Mouse (Mus musculus) midbrain, embryonic 13.5 days (tissue): Measurements from ENCODE around the gene Camk2b. TPM values are rescaled to one million over a fixed set of nuclear protein-coding genes. Genes with fewer than 3 reads are reported as not detected.

ENCODE experiments used
- ATAC-seq: fragments of 200-750 bp; cut with Nextera tagmentation; 2 replicates; pipeline ENCODE4 v1.8.0; 2017; ENCODE audit warnings: mild to moderate bottlenecking, moderate TSS enrichment, moderate library complexity
- H3K27ac ChIP-seq: fragments of 300-500 bp; sonication (generic); 2 replicates; pipeline ENCODE4 v1.5.1; 2015; ENCODE audit warnings: inconsistent platforms, mild to moderate bottlenecking, moderate library complexity
- H3K27me3 ChIP-seq: fragments of 300-500 bp; sonication (generic); 2 replicates; pipeline ENCODE4 v1.6.1; 2015; ENCODE audit warnings: mild to moderate bottlenecking, inconsistent platforms
- H3K36me3 ChIP-seq: fragments of 300-500 bp; sonication (generic); 2 replicates; pipeline ENCODE4 v1.6.1; 2015; ENCODE audit warnings: mild to moderate bottlenecking, inconsistent platforms
- H3K4me1 ChIP-seq: fragments of 300-500 bp; sonication (generic); replicated peaks from 2 replicates; pipeline ENCODE4 v1.6.1; 2015; ENCODE audit warnings: inconsistent platforms
- H3K4me2 ChIP-seq: fragments of 300-500 bp; sonication (generic); replicated peaks from 2 replicates; pipeline ENCODE4 v1.6.1; 2015; ENCODE audit warnings: moderate library complexity, mild to moderate bottlenecking, inconsistent platforms
- H3K4me3 ChIP-seq: fragments of 300-500 bp; sonication (generic); replicated peaks from 2 replicates; pipeline ENCODE4 v1.5.1; 2015; ENCODE audit warnings: mild to moderate bottlenecking, inconsistent platforms
- H3K9ac ChIP-seq: fragments of 300-500 bp; sonication (generic); replicated peaks from 2 replicates; pipeline ENCODE4 v1.6.1; 2015; ENCODE audit warnings: mild to moderate bottlenecking, inconsistent platforms
- H3K9me3 ChIP-seq: fragments of 300-500 bp; sonication (generic); 2 replicates; pipeline ENCODE4 v1.6.1; 2016; ENCODE audit warnings: mild to moderate bottlenecking, inconsistent platforms
- WGBS: fragments of 180-500 bp; shearing (Covaris S2); methylation state at CpG from one replicate; pipeline ENCODE4 v1.1.7; 2015; 5-methylcytosine and 5-hydroxymethylcytosine counted together
- polyA plus RNA-seq: library from polyadenylated mRNA; unstranded; fragments of >200 nt; fragmentation: Nextera tagmentation; extraction: Ambion mirVana; gene quantifications from 2 replicates; pipeline ENCODE4 v1.2.1, GENCODE M21; 2015

The Camk2b gene
- polyA plus RNA-seq, 1 experiment from 2014 or later: 45.6 TPM

DNA sequence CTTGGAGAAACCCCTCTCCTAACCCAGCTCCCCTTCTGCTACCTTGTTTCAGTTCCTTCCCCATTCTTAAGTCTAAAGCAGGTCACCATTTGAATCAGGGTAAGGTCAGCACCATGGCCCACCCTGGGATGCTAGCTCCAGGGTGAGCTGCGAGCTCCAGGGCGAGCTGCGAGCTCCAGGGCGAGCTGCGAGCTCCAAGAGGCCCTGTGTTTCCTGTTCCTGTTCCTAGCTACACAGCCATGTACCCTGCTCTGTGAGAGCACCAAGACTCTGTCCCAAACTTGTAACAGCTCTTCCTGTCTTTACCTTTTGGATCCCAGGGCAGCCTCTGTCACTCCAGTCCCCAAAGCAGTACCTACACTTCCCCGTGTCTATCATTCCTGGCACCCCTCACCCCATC is 92.1 kb downstream of the Camk2b start:
- no peaks in the 10 kb centered on the region for H3K27me3 ChIP-seq
- H3K9me3 ChIP-seq: no peaks in the 10 kb centered on the region
- H3K4me3 ChIP-seq: no peak overlapping the region
- H3K9ac ChIP-seq: no peak overlapping the region
- H3K4me1 ChIP-seq: no peaks in the 10 kb centered on the region
- ATAC-seq: no peak
- WGBS: 80% methylated on average over 6 of the region's 6 CpGs
- H3K36me3 ChIP-seq: peaks cover 36% of the 10 kb centered on the region
- no peak overlapping the region for H3K4me2 ChIP-seq
- no peak overlapping the region for H3K27ac ChIP-seq

DNA sequence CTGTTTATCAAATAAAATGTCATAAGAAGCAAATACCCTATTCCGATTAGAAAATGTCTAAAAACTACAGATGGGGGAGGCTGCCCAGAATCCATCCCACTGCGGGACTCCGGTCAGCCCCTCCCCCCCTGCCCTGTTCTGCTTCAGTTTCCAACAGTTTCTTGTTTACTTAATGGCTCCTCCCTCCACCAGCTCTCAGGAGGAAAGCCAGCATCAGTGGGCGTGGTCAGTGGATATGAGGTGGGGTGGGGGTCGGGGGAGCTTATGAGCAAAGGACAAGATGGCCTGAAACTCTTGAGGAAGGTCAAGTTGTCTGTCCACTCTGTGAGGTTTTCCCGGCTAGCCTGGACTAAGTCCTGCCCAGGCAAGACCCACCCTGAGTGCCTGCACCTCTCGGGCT is 93.0 kb downstream of the Camk2b start:
- WGBS: 63% methylated on average over 7 of the region's 7 CpGs
- no peaks in the 10 kb centered on the region for H3K27me3 ChIP-seq
- H3K9ac ChIP-seq: no peak overlapping the region
- H3K4me3 ChIP-seq: no peak overlapping the region
- no peak overlapping the region for H3K4me2 ChIP-seq
- no peaks in the 10 kb centered on the region for H3K9me3 ChIP-seq
- no peak for ATAC-seq
- H3K27ac ChIP-seq: no peak overlapping the region
- H3K36me3 ChIP-seq: peaks cover 45% of the 10 kb centered on the region
- H3K4me1 ChIP-seq: no peaks in the 10 kb centered on the region

DNA sequence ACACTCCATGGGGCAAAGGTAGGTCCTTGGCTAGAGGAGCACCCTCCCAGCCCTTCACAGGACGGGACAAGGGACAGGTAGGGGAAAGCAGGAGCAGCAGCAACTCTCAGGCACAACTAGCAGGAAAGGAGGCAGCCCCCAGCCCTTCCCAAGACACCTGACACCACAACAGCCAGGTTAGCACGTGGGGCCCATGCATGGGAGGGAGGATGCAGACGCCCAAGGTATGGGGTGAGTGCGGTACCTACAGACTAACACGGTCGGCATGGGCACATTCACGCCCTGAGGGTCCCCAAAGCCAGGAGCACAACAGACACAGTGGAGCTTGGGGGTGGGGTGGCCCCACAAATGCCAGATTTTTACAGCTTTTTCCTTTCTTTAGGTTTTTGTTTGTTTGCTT is 95.0 kb downstream of the Camk2b start:
- Histone ChIP-seq H3K9me3 (no peaks in the 10 kb centered on the region), H3K36me3 (peaks cover 64% of the 10 kb centered on the region), H3K9ac (no peak overlapping the region), H3K27me3 (no peaks in the 10 kb centered on the region), H3K4me3 (no peak overlapping the region), H3K4me1 (no peaks in the 10 kb centered on the region), H3K4me2 (no peak overlapping the region), H3K27ac (no peak overlapping the region)
- 72% methylated on average over 7 of the region's 7 CpGs for WGBS
- ATAC-seq: no peak

DNA sequence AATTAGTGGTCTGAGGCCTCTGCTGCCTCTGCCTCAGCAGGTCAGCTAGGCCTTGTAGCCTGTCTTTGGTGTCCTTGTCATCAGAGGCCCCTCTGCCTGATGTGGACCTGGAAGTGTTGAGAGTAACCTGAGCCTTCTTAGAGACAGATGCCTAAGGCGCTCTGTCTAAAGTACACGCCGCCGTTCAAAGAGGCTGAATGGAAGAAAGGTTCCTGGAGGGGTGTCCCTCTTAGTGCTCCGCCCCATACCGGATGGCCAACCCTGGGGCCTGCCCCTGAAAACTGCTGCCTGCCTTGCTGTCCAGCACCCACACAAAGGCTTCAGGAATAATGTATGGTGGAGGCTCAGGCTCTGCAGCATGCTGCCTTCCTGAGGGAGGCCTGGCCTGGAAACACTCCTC is 97.9 kb downstream of the Camk2b start:
- no peak for ATAC-seq
- WGBS: 87% methylated on average over 6 of the region's 6 CpGs
- no peak overlapping the region for H3K27ac ChIP-seq

DNA sequence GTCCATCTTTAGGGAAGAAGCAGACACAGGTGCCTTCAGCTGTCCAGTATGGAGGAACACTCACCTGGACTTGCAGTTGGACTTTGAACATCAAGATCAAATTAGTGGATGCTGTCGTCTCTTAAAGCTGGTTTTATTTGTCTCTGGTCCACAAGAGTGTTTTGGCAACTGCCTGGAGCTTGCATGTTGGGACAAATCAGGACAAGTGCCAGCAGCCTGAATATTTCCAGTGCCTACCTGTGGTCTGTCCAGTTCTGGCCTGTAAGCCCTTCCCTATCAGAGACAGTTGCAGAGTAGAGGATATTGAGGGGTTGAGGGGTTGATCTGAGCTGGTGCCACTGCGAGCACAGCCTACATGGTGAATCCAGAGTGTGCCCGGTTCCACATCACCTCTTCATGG is 99.4 kb downstream of the Camk2b start:
- ATAC-seq: no peak
- 93% methylated on average over 3 of the region's 3 CpGs for WGBS
- no peaks in the 10 kb centered on the region for H3K27me3 ChIP-seq
- no peak overlapping the region for H3K4me3 ChIP-seq
- H3K36me3 ChIP-seq: peaks cover 98% of the 10 kb centered on the region
- no peak overlapping the region for H3K9ac ChIP-seq
- H3K4me1 ChIP-seq: no peaks in the 10 kb centered on the region
- H3K9me3 ChIP-seq: no peaks in the 10 kb centered on the region
- no peak overlapping the region for H3K27ac ChIP-seq
- H3K4me2 ChIP-seq: no peak overlapping the region

More for the DNA sequence above, 97.9 kb downstream of the Camk2b start:
- Histone ChIP-seq H3K9ac (no peak overlapping the region), H3K36me3 (peaks cover 94% of the 10 kb centered on the region), H3K4me3 (no peak overlapping the region), H3K4me1 (no peaks in the 10 kb centered on the region), H3K27me3 (no peaks in the 10 kb centered on the region), H3K9me3 (no peaks in the 10 kb centered on the region), H3K4me2 (no peak overlapping the region)

DNA sequence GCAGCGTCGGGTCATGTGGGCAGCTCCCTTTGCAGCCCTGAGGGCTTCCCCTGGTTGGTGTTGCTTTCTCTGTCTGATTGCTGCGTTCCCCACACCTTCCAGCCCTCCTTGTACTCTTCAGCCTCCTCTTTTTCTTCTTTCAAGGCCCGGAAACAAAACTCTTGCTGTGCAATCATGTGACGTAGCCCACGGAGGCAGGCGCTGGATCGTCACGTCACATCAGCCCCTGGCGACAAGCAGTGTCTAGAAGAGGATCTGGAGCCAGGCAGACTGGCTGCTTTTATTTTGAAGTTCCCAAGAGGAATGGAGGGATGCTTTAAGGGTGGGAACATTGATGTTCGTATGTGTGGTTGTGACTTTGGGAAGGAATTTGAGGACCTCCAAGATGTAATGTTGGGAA is 100.3 kb downstream of the Camk2b start:
- no peak overlapping the region for H3K9ac ChIP-seq
- peaks cover 99% of the 10 kb centered on the region for H3K36me3 ChIP-seq
- H3K9me3 ChIP-seq: no peaks in the 10 kb centered on the region
- ATAC-seq: no peak
- H3K27ac ChIP-seq: no peak overlapping the region
- WGBS: 86% methylated on average over 11 of the region's 11 CpGs
- no peaks in the 10 kb centered on the region for H3K27me3 ChIP-seq
- H3K4me2 ChIP-seq: no peak overlapping the region
- H3K4me1 ChIP-seq: no peaks in the 10 kb centered on the region
- no peak overlapping the region for H3K4me3 ChIP-seq

DNA sequence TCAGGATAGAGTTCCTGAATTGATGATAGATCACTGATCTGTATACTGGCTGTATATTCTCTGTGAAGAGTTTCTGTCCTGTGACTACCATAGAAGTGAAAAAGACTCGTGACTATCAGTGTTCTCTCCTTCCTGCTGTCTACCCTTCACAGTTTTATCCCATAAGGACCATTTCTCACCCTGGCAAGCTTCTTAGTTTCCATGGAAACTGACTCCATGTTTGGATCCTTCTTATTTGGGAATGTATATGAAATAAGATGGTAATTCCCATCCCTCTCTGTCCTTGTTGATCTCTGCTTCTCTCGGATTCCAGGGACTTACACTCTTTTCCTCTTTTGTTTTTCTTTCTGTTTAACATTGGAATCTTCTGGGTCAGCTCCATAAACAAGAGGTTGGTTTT is 106.1 kb downstream of the Camk2b start:
- Histone ChIP-seq H3K4me2 (no peak overlapping the region), H3K36me3 (peaks cover 62% of the 10 kb centered on the region), H3K9me3 (no peaks in the 10 kb centered on the region), H3K9ac (no peak overlapping the region), H3K4me1 (peaks cover 18% of the 10 kb centered on the region), H3K27ac (no peak overlapping the region), H3K4me3 (no peak overlapping the region), H3K27me3 (no peaks in the 10 kb centered on the region)
- 83% methylated on average over 2 of the region's 2 CpGs for WGBS
- no peak for ATAC-seq

DNA sequence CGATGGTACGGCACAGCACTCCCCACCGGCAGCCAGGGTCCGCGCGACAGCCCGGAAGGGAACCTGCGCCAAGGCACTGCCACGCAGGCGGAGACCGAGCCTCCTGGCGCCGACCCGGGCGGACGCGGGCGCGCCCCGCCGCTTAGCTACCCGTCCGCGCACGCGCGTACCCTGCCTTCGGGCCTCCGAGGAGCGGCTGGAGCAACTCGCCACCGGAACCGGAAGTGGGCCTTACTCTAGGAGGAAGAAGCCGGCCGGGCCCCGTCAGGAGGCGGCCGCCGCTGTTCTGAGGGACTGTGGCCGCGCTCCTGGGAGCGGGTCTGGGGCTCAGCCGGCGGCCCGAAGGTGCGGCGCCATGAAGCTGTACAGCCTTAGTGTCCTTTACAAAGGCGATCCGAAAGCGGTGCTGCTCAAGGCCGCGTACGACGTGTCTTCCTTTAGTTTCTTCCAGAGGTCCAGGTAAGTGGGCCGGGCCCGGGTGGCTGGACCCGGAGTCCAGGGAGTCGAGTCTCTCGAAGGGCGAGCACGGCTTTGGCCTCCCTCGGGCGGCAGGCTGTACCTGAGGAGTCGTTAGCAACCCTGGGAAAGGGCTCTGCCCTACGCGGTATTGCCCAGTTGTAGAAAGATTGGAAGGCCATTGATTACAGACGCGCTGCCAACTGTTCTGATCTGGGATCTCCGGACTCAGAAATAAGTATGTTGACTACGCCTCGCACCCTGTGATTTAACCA is 110.5 kb downstream of the Camk2b start, which contains the start of gene Ykt6:
TSS of gene Ykt6 (plus strand) at position 148 of the 731 bp plus-strand sequence.
- WGBS: under 1% methylated on average over 71 of the region's 71 CpGs
- peak within 1 kb of the TSS; percentile 97 for H3K9ac ChIP-seq
- H3K4me2 ChIP-seq: peak within 1 kb of the TSS; percentile 86
- peaks cover 19% of the 10 kb centered on the region for H3K36me3 ChIP-seq
- H3K27me3 ChIP-seq: no peaks in the 10 kb centered on the region
- no peaks in the 10 kb centered on the region for H3K9me3 ChIP-seq
- peaks cover 22% of the 10 kb centered on the region for H3K4me1 ChIP-seq
- peak; percentile 98 for ATAC-seq
- peak within 1 kb of the TSS; percentile 96 for H3K4me3 ChIP-seq
- H3K27ac ChIP-seq: peak within 1 kb of the TSS; percentile 92

DNA sequence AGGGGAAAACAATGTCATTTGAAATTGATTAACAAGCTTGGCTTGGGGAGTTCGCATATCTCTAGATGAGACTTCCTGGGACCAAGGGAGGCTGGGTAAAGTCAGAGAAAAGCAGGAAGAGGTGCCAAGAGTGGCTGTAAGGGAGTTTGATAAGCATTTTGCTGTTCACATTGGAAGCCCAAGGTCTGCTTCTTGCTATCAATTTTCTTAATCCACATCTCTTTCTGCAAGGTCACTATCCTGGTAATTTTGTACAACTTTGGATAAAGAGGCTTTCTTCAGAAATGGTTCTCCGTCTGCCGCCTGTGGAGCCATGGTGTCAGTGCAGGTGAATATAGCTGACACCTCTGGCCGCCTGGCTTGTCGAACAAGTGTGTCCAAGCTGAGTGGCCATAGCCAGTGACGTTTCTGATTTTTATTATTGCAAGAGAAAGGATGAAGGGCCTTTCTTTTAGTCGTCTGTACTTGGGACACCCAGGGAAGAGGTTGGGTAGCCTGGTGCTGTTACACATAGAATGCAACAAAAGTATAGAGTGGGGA is 111.1 kb downstream of the Camk2b start:
- peak overlapping the region; percentile 96 for H3K4me3 ChIP-seq
- H3K9me3 ChIP-seq: no peaks in the 10 kb centered on the region
- H3K27me3 ChIP-seq: no peaks in the 10 kb centered on the region
- peaks cover 12% of the 10 kb centered on the region for H3K36me3 ChIP-seq
- H3K4me1 ChIP-seq: peaks cover 24% of the 10 kb centered on the region
- H3K9ac ChIP-seq: peak overlapping the region; percentile 97
- ATAC-seq: peak; percentile 76
- WGBS: 9% methylated on average over 7 of the region's 7 CpGs
- peak overlapping the region; percentile 92 for H3K27ac ChIP-seq
- H3K4me2 ChIP-seq: peak overlapping the region; percentile 86

DNA sequence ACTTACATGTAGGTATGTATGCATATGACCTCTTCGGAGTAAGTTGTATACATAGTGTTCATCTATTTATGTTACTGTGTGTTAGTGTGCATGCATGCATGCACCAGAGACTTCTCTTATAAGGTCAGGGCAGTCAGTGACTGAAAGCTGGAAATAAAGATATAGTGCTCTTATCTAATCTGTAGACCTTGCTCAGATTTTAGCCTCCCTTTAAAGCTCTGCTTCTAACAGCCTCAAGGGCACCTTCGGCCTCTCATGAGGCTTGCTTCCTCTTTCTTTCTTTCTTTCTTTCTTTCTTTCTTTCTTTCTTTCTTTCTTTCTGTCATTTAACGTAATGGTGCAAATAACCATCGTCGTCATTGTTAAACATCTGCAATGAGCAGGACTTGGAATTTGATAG is 111.7 kb downstream of the Camk2b start:
- no peaks in the 10 kb centered on the region for H3K9me3 ChIP-seq
- ATAC-seq: no peak
- no peak overlapping the region for H3K4me2 ChIP-seq
- H3K4me1 ChIP-seq: peaks cover 30% of the 10 kb centered on the region
- H3K9ac ChIP-seq: peak overlapping the region; percentile 97; the same call in 1 of the 2 replicates
- H3K36me3 ChIP-seq: peaks cover 8% of the 10 kb centered on the region
- H3K4me3 ChIP-seq: no peak overlapping the region
- 80% methylated on average over 5 of the region's 5 CpGs for WGBS
- no peak overlapping the region for H3K27ac ChIP-seq
- no peaks in the 10 kb centered on the region for H3K27me3 ChIP-seq

DNA sequence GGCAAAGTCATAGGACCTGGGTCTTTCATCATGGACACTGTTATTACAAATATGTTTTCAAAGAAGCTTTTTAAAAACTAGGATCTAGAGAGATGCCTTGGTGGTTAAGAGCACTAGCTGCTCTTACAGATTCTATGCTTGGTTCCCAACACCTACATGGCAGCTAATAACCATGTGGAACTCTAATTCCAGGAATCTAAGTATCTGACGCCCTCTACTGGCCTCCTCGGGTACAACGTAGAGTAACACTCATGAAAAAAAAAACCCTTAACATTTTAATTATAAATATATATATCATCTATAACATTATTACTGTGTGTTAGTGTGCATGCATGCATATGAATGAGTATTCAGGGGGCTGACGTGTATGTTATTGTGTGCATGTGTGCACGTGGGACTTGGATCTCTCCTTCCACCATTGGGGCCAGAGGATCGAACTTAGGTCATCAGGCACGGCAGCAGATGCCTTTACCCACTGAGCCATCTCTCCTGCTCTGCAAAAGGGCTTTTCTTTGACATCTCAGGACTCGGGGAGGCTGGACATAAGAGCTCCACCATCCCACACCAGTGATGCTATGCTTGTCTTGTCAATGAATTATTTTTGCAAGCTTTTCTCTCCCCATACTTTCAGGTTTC is 112.9 kb downstream of the Camk2b start:
- WGBS: 29% methylated on average over 8 of the region's 8 CpGs
- ATAC-seq: no peak
- Histone ChIP-seq H3K4me2 (no peak overlapping the region), H3K27ac (no peak overlapping the region), H3K4me3 (no peak overlapping the region), H3K36me3 (peaks cover 4% of the 10 kb centered on the region; the same call in 1 of the 2 replicates), H3K9me3 (no peaks in the 10 kb centered on the region), H3K27me3 (no peaks in the 10 kb centered on the region), H3K4me1 (peaks cover 33% of the 10 kb centered on the region), H3K9ac (no peak overlapping the region)

DNA sequence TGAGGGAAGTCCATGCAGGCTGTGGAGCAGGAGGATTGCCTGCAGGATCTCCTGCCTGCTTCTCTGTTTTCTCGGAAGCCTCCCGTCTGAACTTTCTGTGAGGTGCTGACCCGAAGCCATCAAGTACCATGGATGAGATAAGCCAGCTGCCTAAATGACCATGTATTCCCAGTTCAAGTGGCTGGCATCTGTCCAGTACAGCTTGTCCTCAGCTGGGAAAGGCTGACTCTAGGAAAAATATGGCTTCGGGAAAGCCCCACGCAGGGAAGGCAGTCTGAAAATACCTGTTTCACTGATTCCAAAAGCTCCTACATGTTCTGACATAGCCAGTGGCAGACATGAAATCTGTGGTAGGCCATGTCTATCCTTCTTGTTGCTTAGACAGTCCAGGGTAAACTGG is 113.7 kb downstream of the Camk2b start:
- Histone ChIP-seq H3K36me3 (peaks cover 3% of the 10 kb centered on the region; the same call in 1 of the 2 replicates), H3K27ac (no peak overlapping the region), H3K4me3 (no peak overlapping the region), H3K4me1 (peaks cover 30% of the 10 kb centered on the region), H3K9me3 (no peaks in the 10 kb centered on the region), H3K27me3 (no peaks in the 10 kb centered on the region), H3K9ac (no peak overlapping the region), H3K4me2 (no peak overlapping the region)
- 97% methylated on average over 5 of the region's 5 CpGs for WGBS
- no peak for ATAC-seq
